ENCODE assay signal across 10 mouse cellular contexts in the genomic region with DNA sequence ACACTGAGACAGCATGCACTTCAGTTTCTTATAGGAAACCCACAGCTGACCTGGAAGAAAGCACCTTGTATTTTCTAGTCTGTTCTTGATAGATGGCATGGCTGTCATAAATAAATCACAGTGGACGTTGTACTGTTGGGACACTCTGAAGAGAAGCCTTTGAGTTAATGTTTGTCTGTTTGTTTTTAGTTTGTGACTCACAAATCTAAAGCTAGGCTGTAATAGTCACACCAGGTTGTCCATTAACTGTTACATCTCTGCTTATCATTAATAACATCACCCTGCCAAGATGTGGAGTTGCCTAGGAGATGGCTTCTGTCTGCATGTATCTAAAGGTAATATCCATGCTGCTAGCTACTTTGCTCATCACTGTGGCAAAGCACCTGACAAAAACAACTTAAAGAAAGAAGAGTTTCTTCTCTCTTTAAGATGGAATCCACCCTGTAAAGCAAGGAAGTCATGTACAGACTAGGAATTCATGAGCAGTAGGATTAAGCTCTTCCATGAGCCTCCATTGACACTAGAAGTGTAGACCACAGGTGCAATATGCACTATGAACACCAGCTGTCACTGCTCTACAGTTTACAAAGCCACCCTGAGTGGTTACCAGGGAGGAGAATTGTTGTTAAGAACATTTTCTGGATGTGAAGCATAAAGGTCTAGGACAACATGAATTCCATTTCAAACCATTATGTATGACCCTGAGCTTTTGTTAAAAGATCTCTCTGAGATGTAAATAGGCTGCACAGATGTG. TPM values are rescaled to one million over a fixed set of nuclear protein-coding genes. Genes with fewer than 3 reads are reported as not detected.
DNase-seq lines count a peak whose midpoint lies in the region; ATAC-seq lines count a peak whose summit lies in the region.
"Had no signal": no experiment of that assay in that cellular context is flagged by ENCODE, and none has a peak within 500 bp of the region (broad histone marks: within the 10 kb centered on the region; RNA-seq: fewer than 3 reads in every experiment).

No protein-coding gene starts in this region.

- no peaks in the 10 kb centered on the region for H3K9me3 ChIP-seq in intestine, embryonic 16.5 days (ENCODE audit: control insufficient read depth, low read length)
- no peaks in the 10 kb centered on the region for H3K9me3 ChIP-seq in intestine, embryonic 15.5 days
- no peaks in the 10 kb centered on the region for H3K9me3 ChIP-seq in hindbrain, embryonic 16.5 days (ENCODE audit: control insufficient read depth, low read length)
- H3K9me3 ChIP-seq: limb, embryonic 12.5 days; neural tube, embryonic 12.5 days had no signal

- DNase-seq in thymus, postnatal 4 days = peak; percentile 13
- no peak for DNase-seq in thymus, postnatal 14 days
- DNase-seq in layer of hippocampus, postnatal 25 days (ENCODE audit: extremely low spot score in 1 of 2, low spot score in 1 of 2) = no peak
- DNase-seq: thymus, postnatal 36 days had no signal

- H3K4me1 ChIP-seq in intestine, embryonic 16.5 days (ENCODE audit: control insufficient read depth, insufficient read depth, low read length) = no peaks in the 10 kb centered on the region
- H3K4me1 ChIP-seq in intestine, embryonic 15.5 days (replicated peaks) = 0 out of 2 replicates have a peak, but pooled peaks cover 2% of the 10 kb centered on the region
- peaks cover 2% of the 10 kb centered on the region for H3K4me1 ChIP-seq in hindbrain, embryonic 16.5 days (ENCODE audit: control insufficient read depth, insufficient read depth, low read depth, low read length)
- H3K4me1 ChIP-seq: neural tube, embryonic 12.5 days had no signal

- 32% methylated on average over 1 of the region's 1 CpGs for WGBS in intestine, embryonic 16.5 days
- 41% methylated on average over 1 of the region's 1 CpGs for WGBS in intestine, embryonic 15.5 days
- 49% methylated on average over 1 of the region's 1 CpGs for WGBS in hindbrain, embryonic 16.5 days

- H3K27ac ChIP-seq in intestine, embryonic 16.5 days (ENCODE audit: low read length) = no peak overlapping the region
- no peak overlapping the region for H3K27ac ChIP-seq in intestine, embryonic 15.5 days
- no peak overlapping the region for H3K27ac ChIP-seq in hindbrain, embryonic 16.5 days (ENCODE audit: low read depth, low read length)
- H3K27ac ChIP-seq: limb, embryonic 12.5 days; neural tube, embryonic 12.5 days had no signal

- H3K9ac ChIP-seq in intestine, embryonic 16.5 days (ENCODE audit: low read depth, low read length) = no peak overlapping the region
- no peak overlapping the region for H3K9ac ChIP-seq in intestine, embryonic 15.5 days
- no peak overlapping the region for H3K9ac ChIP-seq in hindbrain, embryonic 16.5 days (ENCODE audit: low read depth, low read length)
- H3K9ac ChIP-seq: limb, embryonic 12.5 days; neural tube, embryonic 12.5 days had no signal

- no peaks in the 10 kb centered on the region for H3K36me3 ChIP-seq in intestine, embryonic 16.5 days (ENCODE audit: control insufficient read depth, insufficient read depth, low read length)
- no peaks in the 10 kb centered on the region for H3K36me3 ChIP-seq in intestine, embryonic 15.5 days
- H3K36me3 ChIP-seq in hindbrain, embryonic 16.5 days (ENCODE audit: control insufficient read depth, insufficient read depth, low read length) = no peaks in the 10 kb centered on the region
- H3K36me3 ChIP-seq: limb, embryonic 12.5 days; neural tube, embryonic 12.5 days had no signal

- H3K27me3 ChIP-seq in intestine, embryonic 16.5 days (replicated peaks; ENCODE audit: control insufficient read depth, insufficient read depth, low read length) = no peaks in the 10 kb centered on the region
- no peaks in the 10 kb centered on the region for H3K27me3 ChIP-seq in intestine, embryonic 15.5 days (replicated peaks)
- no peaks in the 10 kb centered on the region for H3K27me3 ChIP-seq in hindbrain, embryonic 16.5 days (replicated peaks; ENCODE audit: control insufficient read depth, insufficient read depth, low read length)
- H3K27me3 ChIP-seq: limb, embryonic 12.5 days; neural tube, embryonic 12.5 days had no signal

- ATAC-seq in intestine, embryonic 16.5 days = peak; percentile 18; the same call in 1 of the 2 replicates
- ATAC-seq in intestine, embryonic 15.5 days = no peak
- 0 out of 2 replicates have a peak, but pooled peaks have one; percentile 77 for ATAC-seq in hindbrain, embryonic 16.5 days
- ATAC-seq in inflammation-experienced regulatory T-cells, adult 6 months = no peak

- no peak overlapping the region for H3K4me2 ChIP-seq in intestine, embryonic 16.5 days (ENCODE audit: low read depth, low read length)
- no peak overlapping the region for H3K4me2 ChIP-seq in intestine, embryonic 15.5 days (replicated peaks)
- no peak overlapping the region for H3K4me2 ChIP-seq in hindbrain, embryonic 16.5 days (ENCODE audit: low read length)
- H3K4me2 ChIP-seq: limb, embryonic 12.5 days; neural tube, embryonic 12.5 days had no signal

- no peak overlapping the region for H3K4me3 ChIP-seq in intestine, embryonic 16.5 days (ENCODE audit: low read length)
- H3K4me3 ChIP-seq in intestine, embryonic 15.5 days (replicated peaks) = no peak overlapping the region
- no peak overlapping the region for H3K4me3 ChIP-seq in hindbrain, embryonic 16.5 days (ENCODE audit: low read length)
- H3K4me3 ChIP-seq: limb, embryonic 12.5 days; neural tube, embryonic 12.5 days had no signal

RNA-seq across cellular contexts. Expression of a gene that starts 8.4 kb away (rescaled TPM):
- 142 and 153 TPM in 2 replicates for polyA plus RNA-seq in intestine, embryonic 16.5 days (2015; fragmentation: Nextera tagmentation; extraction: Ambion mirVana)
- 150 TPM in 2 replicates for polyA plus RNA-seq in intestine, embryonic 15.5 days (2015; fragmentation: Nextera tagmentation; extraction: Ambion mirVana)
- polyA plus RNA-seq in hindbrain, embryonic 16.5 days (2015; fragmentation: Nextera tagmentation; extraction: Ambion mirVana) = 133 and 138 TPM in 2 replicates
- 10 to 100 TPM; 44.6 to 56.4 (median 45.4) TPM for polyA plus RNA-seq in inflammation-experienced regulatory T-cells, adult 6 months (2017; shearing (Covaris generic))
- total RNA-seq in layer of hippocampus, postnatal 25 days (2021) = 10 to 100 TPM; 50.7 to 51.7 TPM

Comparison
In these comparisons a context has a peak if more than half of its experiments do, and no peak if none do; other contexts are left out.
1. ATAC-seq: peak in intestine, embryonic 16.5 days (single experiment) and hindbrain, embryonic 16.5 days (single experiment); none in intestine, embryonic 15.5 days (single experiment) and inflammation-experienced regulatory T-cells, adult 6 months (single experiment).